Mouse (Mus musculus) cerebellum, postnatal 36 days (tissue): ENCODE data around the gene Papss2.
A peak's percentile ranks its signal among the peaks of the same experiment; 100 is the strongest.
"Not testable (repeated sequence)": the region's sequence is repeated elsewhere in the genome, so short reads cannot be mapped to it uniquely, and the experiment has no call there.

Source experiments
- DNase-seq, 2 experiments: peaks; one replicate each; pipeline ENCODE4 v3.0.0; 2021 to 2022; ENCODE audit warnings: mixed read lengths in 2 of 2

Gene Papss2

DNA sequence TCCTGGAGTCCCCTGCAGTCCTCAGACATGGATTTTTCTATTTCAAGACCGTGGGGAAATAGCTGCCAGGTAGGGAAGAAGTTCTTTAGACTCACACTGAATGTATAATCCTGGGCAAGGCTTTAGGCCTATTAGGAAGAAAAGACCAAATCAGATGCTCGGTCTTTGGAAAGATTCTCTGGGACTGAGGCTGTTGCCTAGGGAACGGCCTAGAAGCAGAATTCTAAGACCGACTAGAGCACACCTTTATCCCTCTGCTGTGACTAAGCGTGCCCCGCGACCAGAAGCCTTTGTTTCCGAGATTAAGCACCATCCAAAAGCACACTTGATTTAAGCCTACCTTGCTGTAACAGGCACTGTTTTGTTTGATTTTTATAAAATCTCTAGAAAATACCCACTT is 46.4 kb downstream of the Papss2 start:
- DNase-seq: no peak

DNA sequence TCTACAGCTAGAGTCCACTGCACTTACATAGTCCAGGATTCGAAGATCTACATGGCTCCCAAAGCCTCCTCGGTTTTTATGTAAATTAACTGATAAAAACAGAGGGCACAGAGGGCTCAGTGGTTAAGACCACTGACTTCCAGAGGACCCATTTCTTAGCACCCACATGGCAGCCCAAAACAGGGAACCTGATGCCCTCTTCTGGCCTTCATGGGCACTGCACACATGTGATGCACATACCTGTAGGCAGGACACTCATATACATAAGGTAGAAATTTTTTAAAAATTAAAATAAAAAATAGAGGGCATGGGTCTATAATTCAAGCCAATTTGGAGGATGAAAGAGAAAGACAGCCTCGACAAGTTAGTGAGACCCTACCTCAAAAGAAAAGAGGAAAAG is 48.1 kb downstream of the Papss2 start:
- DNase-seq: no peak

DNA sequence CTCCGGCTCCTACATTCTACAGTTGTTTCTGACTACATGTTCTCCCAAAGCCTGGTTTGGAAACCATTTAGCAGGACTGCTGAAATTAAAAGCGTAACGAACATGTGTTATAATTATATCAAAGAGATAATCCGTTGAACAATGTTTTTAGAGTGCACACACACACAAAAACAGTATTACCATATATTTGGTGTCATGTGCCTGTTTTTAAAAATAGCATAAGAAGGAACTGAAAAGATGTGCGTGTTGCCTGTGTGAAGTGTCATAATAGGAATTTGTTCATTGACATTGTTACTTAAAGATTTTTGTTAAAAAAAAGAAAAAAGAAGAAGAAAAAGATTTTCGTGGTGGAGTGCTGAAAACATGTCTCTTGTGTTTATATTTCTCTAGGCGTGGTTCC is 50.3 kb downstream of the Papss2 start:
- DNase-seq: no peak

- DNase-seq: no peak
Measured at GRCm38 (mm10) chr19:32646382-32646781, 50.8 kb downstream of the Papss2 start.

DNA sequence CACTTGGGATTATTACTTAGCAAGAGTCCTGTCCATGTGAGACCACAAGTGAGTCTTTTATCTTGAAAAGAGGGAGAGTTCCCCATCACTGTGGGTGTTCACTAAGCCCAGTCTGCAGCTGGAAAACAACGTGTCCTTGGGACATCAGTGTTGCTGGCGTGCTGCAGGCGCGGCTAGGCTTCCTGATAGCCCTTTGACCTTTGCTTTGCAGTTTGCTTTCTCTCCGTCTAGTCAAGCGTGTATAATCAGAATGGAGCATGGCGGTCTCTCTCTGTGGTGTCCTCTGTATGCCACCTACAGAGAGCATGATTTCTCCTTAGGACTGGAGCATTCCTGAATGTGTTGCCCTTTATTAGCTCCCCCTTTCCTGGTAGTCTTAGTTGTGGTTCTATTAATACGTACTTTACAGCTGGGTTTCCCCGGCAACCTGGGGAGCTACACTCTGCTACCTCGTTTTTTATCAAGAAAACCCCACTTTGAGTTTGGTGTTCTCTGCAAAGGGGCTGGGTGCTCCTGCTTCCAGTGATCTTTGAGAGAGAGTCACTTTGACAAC is 52.5 kb downstream of the Papss2 start:
- DNase-seq: no peak

- no peak for DNase-seq
Measured at GRCm38 (mm10) chr19:32651046-32651445, 55.5 kb downstream of the Papss2 start.

GRCm38 (mm10) chr19:32653122-32653521 is 57.5 kb downstream of the Papss2 start:
- no peak for DNase-seq

DNA sequence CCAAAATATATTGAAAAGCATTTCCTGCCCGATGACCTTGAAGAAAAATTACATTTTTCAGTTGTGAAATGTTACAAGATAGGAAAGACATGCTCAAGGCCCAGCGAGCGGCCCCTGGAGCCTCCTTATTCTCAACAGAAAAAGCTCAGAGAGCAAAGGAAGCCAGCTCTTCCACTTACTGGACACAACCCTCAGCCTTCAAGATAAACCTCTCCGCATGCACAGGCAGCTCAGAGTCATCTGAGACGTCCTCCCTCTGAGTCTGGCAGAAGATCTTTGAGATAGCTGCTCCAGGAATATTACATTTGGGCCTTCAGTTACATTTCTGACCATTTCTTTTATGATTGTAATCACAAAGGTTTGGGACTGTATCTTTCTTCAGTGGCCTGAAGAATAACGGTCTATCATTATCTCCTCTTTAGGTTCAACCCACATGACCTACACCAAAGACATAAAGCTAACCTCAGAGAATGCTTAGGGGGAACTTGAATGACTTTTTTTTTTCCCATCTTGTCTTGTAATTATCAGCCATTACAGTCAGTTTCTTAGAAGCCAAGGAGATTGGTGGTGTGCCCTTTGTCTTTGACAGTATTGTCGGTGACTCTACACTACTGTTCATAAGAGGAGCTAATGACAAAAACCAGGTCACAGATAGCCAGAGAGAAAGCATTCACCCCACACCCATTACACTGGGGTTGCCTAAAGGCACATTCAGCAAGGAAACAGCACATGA is 58.2 kb downstream of the Papss2 start:
- DNase-seq: no peak

DNA sequence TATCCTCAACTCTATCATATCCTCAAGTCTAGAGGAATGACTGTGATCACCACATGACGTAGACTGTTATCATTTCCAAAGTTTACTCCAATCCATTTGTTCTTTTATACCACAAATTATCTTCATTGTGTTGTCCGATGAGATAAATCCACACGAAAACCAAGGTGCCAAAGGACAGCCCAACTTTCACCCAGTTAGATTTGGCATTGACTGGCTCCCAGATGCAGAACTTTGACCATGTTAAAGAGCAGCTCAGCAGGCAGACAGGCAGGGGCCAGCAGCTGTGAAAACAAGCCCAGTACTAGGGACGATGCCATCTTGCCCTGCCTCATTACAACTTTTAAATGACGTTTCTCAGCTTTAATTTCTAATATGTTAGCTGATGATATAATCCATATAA is 63.8 kb downstream of the Papss2 start:
- DNase-seq: no peak

DNA sequence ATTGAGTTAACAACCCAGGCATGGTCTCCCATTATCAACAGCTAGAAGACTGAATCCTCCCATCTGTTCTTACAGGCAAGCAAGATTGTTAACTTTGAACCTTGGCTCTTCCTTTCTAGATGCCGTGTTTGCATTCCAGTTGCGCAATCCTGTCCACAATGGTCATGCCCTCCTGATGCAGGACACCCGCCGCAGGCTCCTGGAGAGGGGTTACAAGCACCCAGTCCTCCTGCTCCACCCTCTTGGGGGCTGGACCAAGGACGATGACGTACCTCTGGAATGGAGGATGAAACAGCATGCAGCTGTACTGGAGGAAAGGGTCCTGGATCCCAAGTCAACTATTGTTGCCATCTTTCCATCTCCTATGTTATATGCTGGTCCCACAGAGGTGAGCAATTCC is 67.3 kb downstream of the Papss2 start:
- DNase-seq: no peak

- DNase-seq: no peak
Measured at GRCm38 (mm10) chr19:32665243-32665642, 69.7 kb downstream of the Papss2 start.

DNA sequence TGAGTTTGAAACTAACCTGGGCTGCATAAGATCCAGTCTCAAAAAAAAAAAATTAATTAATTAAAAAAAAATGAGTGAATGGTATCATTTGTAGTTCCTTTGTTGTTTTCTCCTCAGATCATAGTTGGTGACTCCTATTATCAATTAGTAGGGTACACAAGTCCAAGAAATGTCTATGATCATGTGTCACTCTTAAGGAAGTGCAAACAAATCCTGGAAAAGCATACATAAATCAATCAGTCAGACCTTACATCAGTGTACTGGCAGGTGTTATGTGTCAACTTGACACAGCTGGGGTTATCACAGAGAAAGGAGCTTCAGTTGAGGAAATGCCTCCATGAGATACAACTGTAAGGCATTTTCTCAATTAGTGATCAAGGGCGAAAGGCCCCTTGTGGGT is 72.2 kb downstream of the Papss2 start:
- DNase-seq: not testable (repeated sequence)

GRCm38 (mm10) chr19:32675766-32676165 is 80.2 kb downstream of the Papss2 start:
- no peak for DNase-seq

- DNase-seq: no peak
Measured at GRCm38 (mm10) chr19:32680894-32681293, 85.3 kb downstream of the Papss2 start.

DNA sequence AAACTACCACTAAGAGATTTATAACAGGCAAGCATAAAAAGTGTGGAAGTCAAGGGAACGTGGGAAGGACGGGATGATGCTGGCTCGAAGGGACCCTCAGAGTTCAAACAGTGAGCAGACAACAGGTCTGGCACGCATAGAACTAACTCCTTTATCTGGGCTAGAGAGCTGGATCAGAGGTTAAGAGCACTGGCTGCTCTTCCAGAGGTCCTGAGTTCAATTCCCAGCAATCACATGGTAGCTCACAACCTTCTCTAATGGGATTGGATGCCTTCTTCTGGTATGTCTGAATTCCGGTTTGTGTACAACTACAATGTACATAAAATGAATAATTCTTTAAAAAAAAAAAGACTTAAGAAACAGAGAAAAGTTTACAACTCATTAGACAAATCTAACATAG is 87.5 kb downstream of the Papss2 start:
- no peak for DNase-seq

DNA sequence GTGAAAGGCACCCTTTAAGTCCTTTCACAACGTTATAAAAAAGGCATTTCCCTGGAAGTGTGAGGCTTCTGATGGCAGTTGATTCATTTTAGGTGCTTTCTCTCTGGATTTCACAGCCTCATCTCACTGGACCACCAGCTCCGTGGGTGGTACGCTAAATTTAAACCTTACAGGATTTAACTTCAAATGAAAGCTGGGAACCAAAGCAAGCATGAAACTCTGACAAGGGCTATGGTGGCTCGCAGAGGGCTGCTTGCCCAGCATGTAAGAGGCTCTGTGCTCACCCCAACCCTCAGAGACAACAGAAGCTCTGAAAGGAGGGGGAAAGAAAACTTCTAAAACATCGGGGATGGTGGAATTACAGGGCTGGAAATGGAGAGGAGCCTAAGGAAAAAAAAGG is 92.1 kb downstream of the Papss2 start:
- DNase-seq: no peak

DNA sequence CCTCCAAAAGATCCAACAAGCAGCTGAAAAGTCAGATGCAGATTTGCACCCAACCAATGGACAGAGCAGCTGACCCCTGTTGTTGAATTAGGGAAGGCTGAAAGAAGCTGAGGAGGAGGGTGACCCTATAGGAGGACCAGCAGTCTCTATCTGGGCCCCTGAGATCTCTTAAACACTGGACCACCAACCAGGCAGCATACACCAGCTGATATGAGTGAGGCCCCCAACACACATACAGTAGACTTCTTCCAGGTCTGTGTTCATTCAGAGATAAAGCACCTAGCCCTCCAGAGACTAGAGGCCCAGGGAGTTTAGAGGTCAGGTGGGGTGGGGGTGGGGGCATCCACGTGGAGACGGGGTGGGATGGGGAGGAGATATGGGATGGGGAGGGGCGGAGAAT is 92.6 kb downstream of the Papss2 start:
- not testable (repeated sequence) for DNase-seq

DNA sequence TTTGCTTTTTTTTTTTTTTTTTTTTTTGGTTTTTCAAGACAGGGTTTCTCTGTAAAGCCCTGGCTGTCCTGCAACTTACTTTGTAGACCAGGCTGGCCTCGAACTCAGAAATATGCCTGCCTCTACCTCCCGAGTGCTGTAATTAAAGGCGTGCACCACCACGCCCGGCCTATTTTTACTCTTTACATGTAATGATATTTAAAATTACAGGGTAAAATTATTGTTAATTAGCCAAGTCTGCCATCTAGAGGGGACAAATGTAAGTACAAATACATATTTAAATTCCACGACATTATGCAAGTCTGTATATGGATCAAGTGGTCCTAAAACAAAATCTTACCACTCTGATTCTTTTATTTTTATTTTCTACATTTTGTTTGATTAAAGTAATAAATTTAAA is 94.1 kb downstream of the Papss2 start:
- no peak for DNase-seq

- no peak for DNase-seq
Measured at GRCm38 (mm10) chr19:32696674-32697073, 101.1 kb downstream of the Papss2 start.

GRCm38 (mm10) chr19:32702191-32702590 is 106.6 kb downstream of the Papss2 start:
- no peak for DNase-seq

DNA sequence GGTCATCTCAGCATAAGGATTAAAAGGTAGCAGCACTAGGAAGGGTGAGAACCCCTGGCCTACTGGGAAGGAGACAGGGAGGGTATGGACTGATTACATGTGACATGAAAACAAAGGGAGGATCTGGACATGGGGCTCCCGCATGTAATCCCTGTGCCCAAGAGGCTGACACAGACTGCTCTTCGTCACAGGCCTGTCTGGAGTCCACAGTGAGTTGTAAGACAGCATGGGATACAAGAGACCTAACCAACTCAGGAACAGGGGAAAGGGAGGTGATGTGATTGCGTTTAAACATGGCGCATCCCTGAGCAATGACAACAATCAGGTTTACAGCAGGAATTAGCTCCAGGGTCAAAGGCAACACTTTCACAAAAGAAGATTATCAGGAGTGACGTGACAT is 113.4 kb downstream of the Papss2 start:
- no peak for DNase-seq

DNA sequence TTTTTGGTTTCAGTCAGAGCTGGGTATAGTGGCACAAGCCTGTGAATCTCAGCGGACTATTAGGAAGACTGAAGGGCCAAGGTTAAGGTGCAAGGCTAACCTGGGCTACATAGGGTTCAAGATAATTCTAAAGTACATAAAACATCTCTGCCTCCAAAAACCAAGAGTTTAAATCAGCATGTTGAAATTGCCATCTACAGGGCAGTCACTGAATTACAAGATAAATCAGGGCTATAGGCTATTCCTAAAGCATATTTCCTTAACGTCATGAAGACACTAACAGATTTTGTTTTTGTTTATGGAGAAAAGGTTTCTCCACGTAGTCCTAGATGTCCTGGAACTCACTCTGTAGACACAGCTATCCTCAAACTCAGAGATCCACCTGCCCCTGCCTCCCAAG is 114.7 kb downstream of the Papss2 start:
- DNase-seq: no peak

GRCm38 (mm10) chr19:32711761-32712541 is 116.4 kb downstream of the Papss2 start:
- DNase-seq: peak; percentile 92 to 94

- peak; percentile 82 to 88 for DNase-seq
Measured at GRCm38 (mm10) chr19:32712588-32713042, 117.0 kb downstream of the Papss2 start.
